Mouse (Mus musculus): ENCODE measurements at regions not wholly inside any gene's neighbourhood (a gene's known extent, or its start where the extent isn't known, plus 50 kb on each side); places are given as distances from the start of the nearest gene placed in this dataset.

DNA sequence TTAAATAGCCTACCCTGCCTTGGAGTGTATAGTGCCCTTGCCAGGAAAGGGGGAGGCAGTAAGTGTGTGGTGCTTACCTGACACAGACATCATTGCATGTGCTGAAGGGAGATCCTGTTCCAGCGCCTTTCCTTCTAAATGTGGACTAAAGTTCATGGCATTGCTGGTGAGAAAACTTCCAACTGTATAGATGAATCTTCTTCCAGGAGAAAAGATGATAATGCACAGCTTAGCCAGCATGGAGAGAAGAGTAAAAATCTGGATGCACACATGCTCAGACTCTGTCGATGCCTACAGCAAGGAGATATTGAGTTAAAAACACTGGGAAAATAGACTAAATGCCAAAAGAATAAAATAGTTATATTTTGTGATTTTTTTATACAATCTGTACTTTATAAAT lies 835.7 kb upstream of the Nr2f1 start:
- 58% methylated on average over 2 of the region's 2 CpGs for WGBS
- Histone ChIP-seq H3K4me1 (ENCODE audit: control insufficient read depth, insufficient read depth, low read length) (no peaks in the 10 kb centered on the region), H3K27ac (replicated peaks; ENCODE audit: low read depth, low read length) (no peak overlapping the region), H3K27me3 (ENCODE audit: control insufficient read depth, insufficient read depth, low read length) (no peaks in the 10 kb centered on the region), H3K4me2 (replicated peaks; ENCODE audit: low read depth, low read length, severe bottlenecking) (no peak overlapping the region), H3K36me3 (ENCODE audit: control insufficient read depth, insufficient read depth, low read length) (no peaks in the 10 kb centered on the region), H3K4me3 (replicated peaks; ENCODE audit: low read length) (no peak overlapping the region), H3K9me3 (ENCODE audit: control insufficient read depth, low read length) (no peaks in the 10 kb centered on the region), H3K9ac (ENCODE audit: low read depth, low read length, severe bottlenecking) (no peak overlapping the region)
- ATAC-seq (ENCODE audit: low FRiP score, low read depth) (no peak), DNase-seq (ENCODE audit: low spot score) (no peak)
- no peak for TF ChIP-seq POLR2A (IDR thresholded peaks at IDR 0.05; ENCODE audit: borderline replicate concordance, extremely low read depth, insufficient read depth, insufficient read length)

DNA sequence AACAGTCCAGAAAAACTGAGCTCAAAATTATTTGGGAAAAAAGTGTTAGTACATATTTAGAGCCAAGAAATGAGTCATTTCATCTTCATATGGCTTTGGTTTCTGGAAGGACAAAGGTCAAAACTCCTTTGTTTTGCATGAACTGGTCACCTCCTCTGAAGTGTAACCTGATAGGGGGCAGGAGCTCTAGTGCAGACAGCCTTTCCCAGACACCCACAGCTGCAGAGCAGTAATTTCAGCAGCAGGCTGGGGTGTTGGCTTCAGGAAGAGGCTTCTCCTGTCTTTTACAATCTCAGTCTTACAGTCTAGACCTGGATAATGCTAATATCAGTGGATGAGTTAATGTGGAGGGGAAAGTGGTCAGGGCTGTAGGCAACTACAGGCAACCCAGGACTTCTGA lies 830.4 kb upstream of the Nr2f1 start:
- H3K4me1 ChIP-seq (ENCODE audit: control insufficient read depth, insufficient read depth, low read length), result no peaks in the 10 kb centered on the region
- no peak overlapping the region for H3K4me3 ChIP-seq (replicated peaks; ENCODE audit: low read length)
- no peaks in the 10 kb centered on the region for H3K27me3 ChIP-seq (ENCODE audit: control insufficient read depth, insufficient read depth, low read length)
- no peaks in the 10 kb centered on the region for H3K36me3 ChIP-seq (ENCODE audit: control insufficient read depth, insufficient read depth, low read length)
- TF ChIP-seq POLR2A (IDR thresholded peaks at IDR 0.05; ENCODE audit: borderline replicate concordance, extremely low read depth, insufficient read depth, insufficient read length), result no peak
- DNase-seq (ENCODE audit: low spot score) (peak; percentile 22), ATAC-seq (ENCODE audit: low FRiP score, low read depth) (no peak)
- H3K4me2 ChIP-seq (replicated peaks; ENCODE audit: low read depth, low read length, severe bottlenecking), result no peak overlapping the region
- H3K9me3 ChIP-seq (ENCODE audit: control insufficient read depth, low read length), result no peaks in the 10 kb centered on the region
- H3K27ac ChIP-seq (replicated peaks; ENCODE audit: low read depth, low read length), result no peak overlapping the region
- H3K9ac ChIP-seq (ENCODE audit: low read depth, low read length, severe bottlenecking), result no peak overlapping the region

DNA sequence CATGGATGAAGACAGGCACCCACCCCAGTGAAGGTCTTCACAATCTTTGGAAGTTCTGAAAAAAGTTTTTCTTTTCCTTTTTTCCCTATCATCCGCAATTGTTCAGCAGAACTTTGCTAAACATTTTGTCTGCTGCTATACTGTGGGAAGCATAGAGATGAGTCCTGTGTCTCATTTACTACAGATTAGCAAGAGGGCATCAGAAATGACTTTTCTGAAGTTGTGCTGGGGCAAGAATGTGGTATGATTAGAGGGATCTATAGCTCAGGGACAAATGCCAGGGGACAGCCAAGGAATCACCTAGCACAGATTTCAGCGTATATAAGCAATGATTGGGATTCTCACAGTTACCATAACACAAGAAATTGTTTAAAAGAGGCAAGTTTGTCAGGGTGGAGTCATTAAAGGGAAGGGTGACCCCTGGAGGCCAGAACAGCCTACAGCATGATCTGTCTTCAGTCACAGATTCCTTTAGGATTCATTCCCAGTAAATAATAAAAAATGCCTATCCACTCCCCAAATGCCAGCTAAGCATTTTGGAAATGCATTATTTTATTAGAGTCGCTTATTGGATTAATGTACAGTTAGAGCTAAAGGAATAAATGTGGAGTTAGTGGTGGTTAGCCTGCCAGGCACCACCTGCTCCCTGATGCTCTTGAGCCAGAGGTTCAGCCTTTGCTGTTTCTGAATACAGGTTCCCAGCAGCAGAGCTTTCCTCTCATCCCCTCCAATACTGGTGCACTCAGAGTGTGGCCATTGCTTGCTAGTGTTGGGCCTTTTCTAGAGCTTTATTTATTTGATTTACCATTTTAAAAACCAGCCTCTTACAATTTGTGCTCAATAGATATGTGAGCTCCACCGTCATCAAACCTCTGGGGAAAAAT lies 828.6 kb upstream of the Nr2f1 start:
- Histone ChIP-seq H3K27ac (replicated peaks; ENCODE audit: low read depth, low read length) (no peak overlapping the region), H3K9ac (ENCODE audit: low read depth, low read length, severe bottlenecking) (no peak overlapping the region), H3K27me3 (ENCODE audit: control insufficient read depth, insufficient read depth, low read length) (no peaks in the 10 kb centered on the region), H3K9me3 (ENCODE audit: control insufficient read depth, low read length) (no peaks in the 10 kb centered on the region), H3K36me3 (ENCODE audit: control insufficient read depth, insufficient read depth, low read length) (no peaks in the 10 kb centered on the region), H3K4me3 (replicated peaks; ENCODE audit: low read length) (no peak overlapping the region), H3K4me1 (ENCODE audit: control insufficient read depth, insufficient read depth, low read length) (no peaks in the 10 kb centered on the region), H3K4me2 (replicated peaks; ENCODE audit: low read depth, low read length, severe bottlenecking) (no peak overlapping the region)
- WGBS, result 53% methylated on average over 4 of the region's 4 CpGs
- no peak for ATAC-seq (ENCODE audit: low FRiP score, low read depth)
- peak; percentile 7 for DNase-seq (ENCODE audit: low spot score)
- TF ChIP-seq POLR2A (IDR thresholded peaks at IDR 0.05; ENCODE audit: borderline replicate concordance, extremely low read depth, insufficient read depth, insufficient read length), result no peak

DNA sequence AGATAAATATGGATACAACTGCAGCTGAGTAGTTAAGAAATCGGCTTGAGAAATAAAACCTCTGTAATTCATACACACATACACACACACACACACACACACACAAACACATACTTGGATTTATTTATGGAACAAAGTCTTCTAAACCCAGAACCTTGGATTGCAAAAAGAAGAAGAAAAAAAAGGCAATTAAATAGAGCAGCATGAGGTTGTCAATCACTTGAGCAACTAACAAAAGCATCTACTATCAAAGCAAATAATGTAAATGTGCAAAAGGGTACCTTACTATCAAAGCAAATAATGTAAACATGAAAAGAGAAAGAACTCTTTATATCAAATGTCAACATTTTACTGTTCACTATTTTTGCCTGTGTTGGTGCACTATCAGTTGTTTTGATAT lies 826.1 kb upstream of the Nr2f1 start:
- H3K27ac ChIP-seq (replicated peaks; ENCODE audit: low read depth, low read length), result no peak overlapping the region
- H3K4me2 ChIP-seq (replicated peaks; ENCODE audit: low read depth, low read length, severe bottlenecking), result no peak overlapping the region
- no peaks in the 10 kb centered on the region for H3K27me3 ChIP-seq (ENCODE audit: control insufficient read depth, insufficient read depth, low read length)
- no peaks in the 10 kb centered on the region for H3K4me1 ChIP-seq (ENCODE audit: control insufficient read depth, insufficient read depth, low read length)
- no peak for DNase-seq (ENCODE audit: low spot score)
- H3K36me3 ChIP-seq (ENCODE audit: control insufficient read depth, insufficient read depth, low read length), result no peaks in the 10 kb centered on the region
- H3K9me3 ChIP-seq (ENCODE audit: control insufficient read depth, low read length), result no peaks in the 10 kb centered on the region
- ATAC-seq (ENCODE audit: low FRiP score, low read depth), result no peak
- WGBS, result 81% methylated on average over 1 of the region's 1 CpGs
- no peak for TF ChIP-seq POLR2A (IDR thresholded peaks at IDR 0.05; ENCODE audit: borderline replicate concordance, extremely low read depth, insufficient read depth, insufficient read length)
- no peak overlapping the region for H3K9ac ChIP-seq (ENCODE audit: low read depth, low read length, severe bottlenecking)
- no peak overlapping the region for H3K4me3 ChIP-seq (replicated peaks; ENCODE audit: low read length)

DNA sequence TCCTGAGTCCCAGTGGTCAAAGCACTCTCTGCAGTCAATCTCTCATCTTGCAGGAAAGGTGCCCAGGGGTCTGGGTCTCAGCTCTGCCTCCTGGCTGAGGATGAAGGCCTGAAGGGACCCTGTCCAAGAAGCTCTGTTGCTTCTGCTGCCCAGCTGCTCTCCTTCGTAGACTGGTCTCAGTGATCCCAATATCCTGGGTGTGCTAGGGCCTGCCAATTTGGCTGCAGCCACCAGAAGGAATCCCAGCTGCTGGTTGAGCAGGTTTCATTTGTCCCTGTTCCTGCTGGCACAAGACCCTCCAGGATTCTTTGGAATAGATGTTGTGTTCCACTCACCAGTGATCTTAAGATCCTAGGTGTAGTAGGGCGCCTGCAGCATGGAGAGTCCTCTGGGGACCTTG lies 818.5 kb upstream of the Nr2f1 start:
- ATAC-seq (ENCODE audit: low FRiP score, low read depth) (no peak), DNase-seq (ENCODE audit: low spot score) (no peak)
- Histone ChIP-seq H3K27me3 (ENCODE audit: control insufficient read depth, insufficient read depth, low read length) (no peaks in the 10 kb centered on the region), H3K4me1 (ENCODE audit: control insufficient read depth, insufficient read depth, low read length) (no peaks in the 10 kb centered on the region), H3K9me3 (ENCODE audit: control insufficient read depth, low read length) (no peaks in the 10 kb centered on the region), H3K9ac (ENCODE audit: low read depth, low read length, severe bottlenecking) (no peak overlapping the region), H3K27ac (replicated peaks; ENCODE audit: low read depth, low read length) (no peak overlapping the region), H3K4me3 (replicated peaks; ENCODE audit: low read length) (no peak overlapping the region), H3K36me3 (ENCODE audit: control insufficient read depth, insufficient read depth, low read length) (no peaks in the 10 kb centered on the region), H3K4me2 (replicated peaks; ENCODE audit: low read depth, low read length, severe bottlenecking) (no peak overlapping the region)
- 92% methylated on average over 2 of the region's 2 CpGs for WGBS
- no peak for TF ChIP-seq POLR2A (IDR thresholded peaks at IDR 0.05; ENCODE audit: borderline replicate concordance, extremely low read depth, insufficient read depth, insufficient read length)
